Mouse (Mus musculus): ENCODE data around the gene Ate1. TPM values are rescaled to one million over a fixed set of nuclear protein-coding genes. Genes with fewer than 3 reads are reported as not detected.

Gene Ate1
- polyA plus RNA-seq, 1 experiment from 2014 or later = 117 TPM

Other genes starting within 250 kb of the Ate1 start
- gene Nsmce4a, start 52.7 kb upstream of the Ate1 start, polyA plus RNA-seq (2015; fragmentation: Nextera tagmentation; extraction: Ambion mirVana) = 79.4 and 83.9 TPM in 2 replicates
- gene Tacc2, start 57.1 kb upstream of the Ate1 start, polyA plus RNA-seq (2015; fragmentation: Nextera tagmentation; extraction: Ambion mirVana) = 68.7 TPM in 2 replicates